Mouse (Mus musculus) neural tube, embryonic 12.5 days (tissue): Measurements from ENCODE around the gene Mgrn1. TPM values are rescaled to one million over a fixed set of nuclear protein-coding genes. Genes with fewer than 3 reads are reported as not detected.

ENCODE experiments used
- ATAC-seq: fragments of 200-750 bp; cut with Nextera tagmentation; 2 replicates; pipeline ENCODE4 v1.8.0; 2017; ENCODE audit warnings: low read depth, mild to moderate bottlenecking, moderate TSS enrichment, moderate library complexity; ENCODE audit not compliant: low FRiP score
- H3K27ac ChIP-seq: fragments of 300-500 bp; sonication (generic); 2 replicates; pipeline ENCODE4 v1.5.1; 2016
- H3K27me3 ChIP-seq: fragments of 300-500 bp; sonication (generic); replicated peaks from 2 replicates; pipeline ENCODE4 v1.6.1; 2016; ENCODE audit warnings: mild to moderate bottlenecking
- H3K36me3 ChIP-seq: fragments of 300-500 bp; sonication (generic); 2 replicates; pipeline ENCODE4 v1.6.1; 2016; ENCODE audit warnings: mild to moderate bottlenecking
- H3K4me1 ChIP-seq: fragments of 300-500 bp; sonication (generic); 2 replicates; pipeline ENCODE4 v1.6.1; 2016
- H3K4me2 ChIP-seq: fragments of 300-500 bp; sonication (generic); replicated peaks from 2 replicates; pipeline ENCODE4 v1.6.1; 2016; ENCODE audit warnings: mild to moderate bottlenecking
- H3K4me3 ChIP-seq: fragments of 300-500 bp; sonication (generic); 2 replicates; pipeline ENCODE4 v1.5.1; 2016
- H3K9ac ChIP-seq: fragments of 300-500 bp; sonication (generic); 2 replicates; pipeline ENCODE4 v1.6.1; 2016; ENCODE audit warnings: mild to moderate bottlenecking
- H3K9me3 ChIP-seq: fragments of 300-500 bp; sonication (generic); 2 replicates; pipeline ENCODE4 v1.6.1; 2016; ENCODE audit warnings: mild to moderate bottlenecking
- WGBS: fragments of 180-500 bp; shearing (Covaris S2); methylation state at CpG from one replicate; pipeline ENCODE4 v1.1.7; 2016; 5-methylcytosine and 5-hydroxymethylcytosine counted together
- polyA plus RNA-seq: library from polyadenylated mRNA; unstranded; fragments of >200 nt; fragmentation: Nextera tagmentation; extraction: Ambion mirVana; gene quantifications from 2 replicates; pipeline ENCODE4 v1.2.1, GENCODE M21; 2016

Mgrn1 gene
- polyA plus RNA-seq, 1 experiment from 2014 or later = 92.5 TPM

GRCm38 (mm10) chr16:4866101-4866695 lies 19.9 kb upstream of the Mgrn1 start:
- H3K36me3 ChIP-seq = peaks cover 11% of the 10 kb centered on the region; the same call in 1 of the 2 replicates
- 80% methylated on average over 7 of the region's 7 CpGs for WGBS

DNA sequence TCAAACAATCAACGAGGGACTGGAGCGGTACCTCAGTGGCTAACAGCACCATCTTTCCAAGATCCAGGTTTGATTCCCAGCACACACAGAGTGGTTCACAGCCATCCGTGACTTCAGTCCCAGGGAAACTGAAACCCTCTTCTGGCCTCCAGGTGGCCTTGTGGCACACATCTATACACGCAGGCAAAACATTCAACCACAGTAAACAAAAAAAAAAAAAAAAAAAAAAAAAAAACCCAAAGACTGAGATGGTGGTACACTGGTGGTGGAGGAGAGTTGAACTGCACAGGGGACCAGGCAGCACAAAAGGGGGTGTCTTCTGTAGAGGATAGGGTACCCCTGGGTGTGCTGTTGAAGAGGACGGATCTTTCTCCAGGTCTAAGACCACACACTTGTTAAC lies 15.6 kb upstream of the Mgrn1 start:
- Histone ChIP-seq H3K9ac (no peak overlapping the region), H3K36me3 (peaks cover 29% of the 10 kb centered on the region), H3K4me1 (no peaks in the 10 kb centered on the region), H3K4me3 (no peak overlapping the region), H3K27me3 (no peaks in the 10 kb centered on the region), H3K9me3 (no peaks in the 10 kb centered on the region), H3K4me2 (no peak overlapping the region), H3K27ac (no peak overlapping the region)
- WGBS = 90% methylated on average over 5 of the region's 5 CpGs
- no peak for ATAC-seq

More at GRCm38 (mm10) chr16:4866101-4866695, 19.9 kb upstream of the Mgrn1 start:
- no peak overlapping the region for H3K4me3 ChIP-seq
- H3K9me3 ChIP-seq = no peaks in the 10 kb centered on the region
- no peaks in the 10 kb centered on the region for H3K4me1 ChIP-seq
- no peak for ATAC-seq
- no peak overlapping the region for H3K4me2 ChIP-seq
- no peak overlapping the region for H3K27ac ChIP-seq
- H3K27me3 ChIP-seq = no peaks in the 10 kb centered on the region
- H3K9ac ChIP-seq = no peak overlapping the region

GRCm38 (mm10) chr16:4871926-4872325 lies 14.1 kb upstream of the Mgrn1 start:
- ATAC-seq = no peak
- H3K9ac ChIP-seq = no peak overlapping the region
- peaks cover 8% of the 10 kb centered on the region; the same call in 1 of the 2 replicates for H3K4me1 ChIP-seq
- H3K4me3 ChIP-seq = no peak overlapping the region
- H3K27me3 ChIP-seq = no peaks in the 10 kb centered on the region
- H3K4me2 ChIP-seq = no peak overlapping the region
- peaks cover 36% of the 10 kb centered on the region for H3K36me3 ChIP-seq
- no peaks in the 10 kb centered on the region for H3K9me3 ChIP-seq
- 80% methylated on average over 2 of the region's 2 CpGs for WGBS
- H3K27ac ChIP-seq = no peak overlapping the region

DNA sequence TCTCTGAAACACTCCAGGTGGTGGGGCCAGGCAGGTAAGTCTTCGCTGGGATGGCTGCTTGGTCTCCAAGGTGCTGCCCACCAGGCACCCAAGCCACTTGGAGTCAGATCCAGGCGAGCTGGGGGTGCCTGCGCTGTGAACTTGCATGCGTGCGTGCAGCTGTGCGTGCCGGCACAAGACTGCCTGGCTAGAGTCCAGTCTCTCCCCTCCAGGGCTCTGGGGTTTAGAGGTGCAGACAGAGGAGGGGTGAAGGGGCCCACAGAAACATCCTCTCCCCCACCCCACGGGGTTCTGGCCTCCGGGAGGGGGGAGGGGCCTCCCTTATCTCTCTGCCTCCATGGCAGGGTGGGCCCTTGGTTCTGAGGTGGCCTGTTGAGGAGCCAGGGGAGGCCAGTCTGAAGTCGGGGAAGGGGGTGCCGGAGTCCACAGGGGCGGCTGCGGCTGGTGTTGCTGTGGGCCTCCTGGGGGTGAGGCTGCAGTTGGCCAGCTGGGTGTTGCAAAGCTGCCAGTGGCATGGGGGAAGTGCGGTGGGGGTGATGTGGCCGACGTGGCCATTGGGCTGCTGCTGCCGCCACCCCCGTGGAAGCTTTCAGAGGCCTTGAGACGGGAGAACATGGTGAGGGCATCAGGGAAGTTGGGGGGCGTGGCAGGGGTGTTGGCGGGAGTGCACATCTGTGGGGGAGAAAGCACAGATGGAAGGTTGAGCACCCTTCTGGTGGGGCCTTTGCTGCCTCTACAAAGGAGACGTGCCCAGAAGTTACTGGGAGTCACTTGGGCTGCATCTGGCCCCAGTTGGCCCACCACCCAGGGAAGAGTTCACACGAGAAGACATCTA lies 10.6 kb upstream of the Mgrn1 start:
- H3K4me2 ChIP-seq = no peak overlapping the region
- H3K27me3 ChIP-seq = no peaks in the 10 kb centered on the region
- no peak overlapping the region for H3K4me3 ChIP-seq
- peaks cover 25% of the 10 kb centered on the region for H3K36me3 ChIP-seq
- peaks cover 27% of the 10 kb centered on the region for H3K4me1 ChIP-seq
- H3K9me3 ChIP-seq = no peaks in the 10 kb centered on the region
- 0 out of 2 replicates have a peak overlapping the region, but pooled peaks have one; percentile 21 for H3K9ac ChIP-seq
- no peak for ATAC-seq
- no peak overlapping the region for H3K27ac ChIP-seq
- WGBS = 88% methylated on average over 23 of the region's 23 CpGs

GRCm38 (mm10) chr16:4876033-4876680 lies 9.9 kb upstream of the Mgrn1 start:
- no peak overlapping the region for H3K27ac ChIP-seq
- no peak for ATAC-seq
- WGBS = 81% methylated on average over 8 of the region's 8 CpGs

DNA sequence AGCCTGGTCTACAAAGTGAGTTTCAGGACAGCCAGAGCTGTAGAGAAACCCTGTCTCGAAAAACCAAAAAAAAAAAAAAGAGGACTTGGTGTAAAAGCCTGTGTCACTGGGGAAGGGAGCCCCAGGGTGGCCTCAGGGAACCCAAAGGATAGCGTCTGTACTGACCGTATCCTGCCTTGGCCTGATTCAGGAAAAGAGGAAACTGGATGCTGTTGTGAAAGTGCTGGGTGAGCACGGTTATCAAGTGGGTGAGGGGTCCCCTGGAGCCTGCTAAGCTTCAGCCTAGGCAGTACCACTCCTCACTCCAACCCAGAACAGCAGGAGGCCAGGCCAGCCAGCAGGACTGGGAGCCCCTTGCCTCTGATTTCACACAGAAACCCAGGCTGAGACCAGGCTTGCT lies 8.9 kb upstream of the Mgrn1 start:
- no peak for ATAC-seq
- 85% methylated on average over 4 of the region's 4 CpGs for WGBS
- no peak overlapping the region for H3K27ac ChIP-seq
- peaks cover 25% of the 10 kb centered on the region for H3K36me3 ChIP-seq
- no peak overlapping the region for H3K4me3 ChIP-seq
- peak overlapping the region; percentile 82; the same call in 1 of the 2 replicates for H3K4me2 ChIP-seq
- peaks cover 38% of the 10 kb centered on the region for H3K4me1 ChIP-seq
- no peak overlapping the region for H3K9ac ChIP-seq
- no peaks in the 10 kb centered on the region for H3K27me3 ChIP-seq
- H3K9me3 ChIP-seq = no peaks in the 10 kb centered on the region

More at GRCm38 (mm10) chr16:4876033-4876680, 9.9 kb upstream of the Mgrn1 start:
- Histone ChIP-seq H3K27me3 (no peaks in the 10 kb centered on the region), H3K9ac (0 out of 2 replicates have a peak overlapping the region, but pooled peaks have one; percentile 21), H3K36me3 (peaks cover 25% of the 10 kb centered on the region), H3K4me2 (no peak overlapping the region), H3K9me3 (no peaks in the 10 kb centered on the region), H3K4me1 (peaks cover 29% of the 10 kb centered on the region), H3K4me3 (no peak overlapping the region)

DNA sequence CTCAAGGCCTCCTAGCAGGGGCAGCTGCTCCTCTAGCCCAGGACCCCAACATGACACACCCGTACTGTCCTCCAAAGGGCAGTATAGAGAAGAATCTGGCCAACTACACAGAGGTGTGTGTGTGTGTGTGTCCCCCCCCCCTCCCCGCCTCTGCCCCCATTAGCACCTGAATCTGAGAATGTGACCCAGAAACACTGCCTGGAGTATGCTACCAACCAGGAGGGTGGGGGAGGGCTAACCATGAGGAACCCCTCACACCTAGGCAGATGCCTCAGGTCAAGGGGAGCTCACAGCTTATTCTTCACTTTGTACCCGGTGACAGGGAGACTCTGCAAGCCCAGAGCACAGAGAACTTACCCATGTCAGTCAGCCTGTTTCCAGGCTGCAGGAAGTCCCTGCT lies 8.3 kb upstream of the Mgrn1 start:
- Histone ChIP-seq H3K4me2 (peak overlapping the region; percentile 82), H3K9me3 (no peaks in the 10 kb centered on the region), H3K4me3 (peak overlapping the region; percentile 83), H3K9ac (peak overlapping the region; percentile 86; the same call in 1 of the 2 replicates), H3K27ac (no peak overlapping the region), H3K27me3 (no peaks in the 10 kb centered on the region), H3K4me1 (peaks cover 38% of the 10 kb centered on the region), H3K36me3 (peaks cover 25% of the 10 kb centered on the region)
- ATAC-seq = no peak
- 90% methylated on average over 3 of the region's 3 CpGs for WGBS

- 42% methylated on average over 5 of the region's 5 CpGs for WGBS
- no peak overlapping the region for H3K27ac ChIP-seq
- H3K9ac ChIP-seq = peak overlapping the region; percentile 86
- peak overlapping the region; percentile 82 for H3K4me2 ChIP-seq
- H3K27me3 ChIP-seq = no peaks in the 10 kb centered on the region
- H3K4me1 ChIP-seq = peaks cover 38% of the 10 kb centered on the region
- peaks cover 25% of the 10 kb centered on the region for H3K36me3 ChIP-seq
- no peak for ATAC-seq
- peak overlapping the region; percentile 83 for H3K4me3 ChIP-seq
- no peaks in the 10 kb centered on the region for H3K9me3 ChIP-seq
Observed at GRCm38 (mm10) chr16:4878192-4878885, 7.7 kb upstream of the Mgrn1 start.

GRCm38 (mm10) chr16:4879101-4879707 lies 6.8 kb upstream of the Mgrn1 start:
- peak overlapping the region; percentile 83 for H3K4me3 ChIP-seq
- peak overlapping the region; percentile 82 for H3K4me2 ChIP-seq
- H3K9ac ChIP-seq = peak overlapping the region; percentile 86
- ATAC-seq = peak; percentile 48
- H3K36me3 ChIP-seq = peaks cover 21% of the 10 kb centered on the region
- H3K4me1 ChIP-seq = peaks cover 38% of the 10 kb centered on the region
- WGBS = under 1% methylated on average over 54 of the region's 54 CpGs
- no peaks in the 10 kb centered on the region for H3K27me3 ChIP-seq
- peak overlapping the region; percentile 95 for H3K27ac ChIP-seq
- no peaks in the 10 kb centered on the region for H3K9me3 ChIP-seq

- Histone ChIP-seq H3K9ac (peak overlapping the region; percentile 86), H3K4me1 (peaks cover 38% of the 10 kb centered on the region), H3K27ac (peak overlapping the region; percentile 95), H3K4me3 (peak overlapping the region; percentile 83), H3K27me3 (no peaks in the 10 kb centered on the region), H3K9me3 (no peaks in the 10 kb centered on the region), H3K4me2 (peak overlapping the region; percentile 82), H3K36me3 (peaks cover 16% of the 10 kb centered on the region)
- 0% methylated on average over 40 of the region's 40 CpGs for WGBS
- ATAC-seq = peak; percentile 74
Observed at GRCm38 (mm10) chr16:4879708-4880124, 6.3 kb upstream of the Mgrn1 start.

GRCm38 (mm10) chr16:4880136-4880825 lies 5.8 kb upstream of the Mgrn1 start, which contains the start of gene Ubald1:
Gene Ubald1 (minus strand): TSS chr16:4880315.
- Histone ChIP-seq H3K4me3 (peak within 1 kb of the TSS; percentile 83), H3K9ac (peak within 1 kb of the TSS; percentile 89), H3K36me3 (peaks cover 10% of the 10 kb centered on the region), H3K4me2 (peak within 1 kb of the TSS; percentile 82), H3K27ac (peak within 1 kb of the TSS; percentile 95), H3K27me3 (no peaks in the 10 kb centered on the region), H3K4me1 (peaks cover 38% of the 10 kb centered on the region), H3K9me3 (no peaks in the 10 kb centered on the region)
- 0% methylated on average over 48 of the region's 48 CpGs for WGBS
- peak; percentile 89 for ATAC-seq
